Mouse (Mus musculus): Measurements from ENCODE around the gene Vwa5b1. TPM values are rescaled to one million over a fixed set of nuclear protein-coding genes. Genes with fewer than 3 reads are reported as not detected.

Vwa5b1 gene
- total and polyA plus RNA-seq, 3 experiments, result not detected

DNA sequence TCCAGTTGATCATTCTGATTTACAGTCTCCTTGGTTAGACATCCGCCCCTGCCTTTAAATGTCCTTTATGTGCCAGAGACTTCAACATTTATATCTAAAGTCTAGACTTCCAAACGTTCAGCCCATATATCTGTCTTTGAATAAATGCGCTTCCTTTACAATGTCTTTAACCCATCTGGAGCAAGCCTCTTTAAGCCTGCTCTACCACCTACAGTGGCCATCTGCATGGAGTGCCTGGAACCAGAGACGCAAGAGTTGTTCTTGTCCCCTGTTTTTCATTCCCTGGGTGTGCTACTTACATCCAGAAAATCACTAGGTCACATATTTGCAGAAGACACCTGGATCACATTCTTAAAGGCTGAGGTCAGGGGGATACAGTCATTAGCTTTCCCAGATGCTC, 44.4 kb upstream of the Vwa5b1 start:
- Histone ChIP-seq H3K4me1 (ENCODE audit: control insufficient read depth in 1 of 2, insufficient read depth in 2 of 2, low read length in 2 of 2) (no peaks in the 10 kb centered on the region), H3K36me3 (ENCODE audit: control insufficient read depth in 1 of 2, insufficient read depth in 2 of 2, low read length in 2 of 2) (no peaks in the 10 kb centered on the region), H3K27ac (ENCODE audit: control insufficient read depth, low read depth, low read length) (no peak overlapping the region), H3K9ac (ENCODE audit: control insufficient read depth, low read depth, low read length, poor library complexity, severe bottlenecking) (no peak overlapping the region), H3K4me3 (ENCODE audit: control insufficient read depth in 1 of 2, insufficient read depth in 1 of 2, low read depth in 2 of 2, low read length in 2 of 2) (no peak overlapping the region), H3K27me3 (ENCODE audit: control insufficient read depth in 1 of 2, insufficient read depth in 2 of 2, low read length in 2 of 2) (no peaks in the 10 kb centered on the region), H3K79me2 (ENCODE audit: control insufficient read depth, insufficient read depth, low read length, poor library complexity) (no peaks in the 10 kb centered on the region), H3K9me3 (replicated peaks; ENCODE audit: insufficient read depth, low read length) (no peaks in the 10 kb centered on the region)
- TF ChIP-seq USF2 (IDR thresholded peaks at IDR 0.05; ENCODE audit: borderline replicate concordance in 1 of 2, insufficient read depth in 1 of 2, low read depth in 1 of 2, low read length in 2 of 2), result no peak
- no peak for TF ChIP-seq TCF12 (IDR thresholded peaks at IDR 0.05; ENCODE audit: low read depth, low read length)
- TF ChIP-seq EP300 (IDR thresholded peaks at IDR 0.05; ENCODE audit: low read depth in 1 of 2, low read length in 2 of 2), result no peak
- no peak for TF ChIP-seq ZKSCAN1 (IDR thresholded peaks at IDR 0.05; ENCODE audit: low read depth, low read length)
- no peak for TF ChIP-seq ZNF384 (IDR thresholded peaks at IDR 0.05; ENCODE audit: low read depth, low read length)
- no peak for TF ChIP-seq ZC3H11A (IDR thresholded peaks at IDR 0.05; ENCODE audit: low read depth, low read length)
- TF ChIP-seq KAT2A (conservative IDR thresholded peaks at IDR 0.05; ENCODE audit: low read depth, low read length), result no peak
- no peak for TF ChIP-seq E2F4 (IDR thresholded peaks at IDR 0.05; ENCODE audit: borderline replicate concordance, low read depth, low read length)
- TF ChIP-seq POLR2A (IDR thresholded peaks at IDR 0.05; ENCODE audit: control insufficient read depth in 1 of 2, insufficient read depth in 1 of 2, low read depth in 1 of 2, low read length in 2 of 2, poor library complexity in 1 of 2), result no peak
- TF ChIP-seq MEF2A (IDR thresholded peaks at IDR 0.05; ENCODE audit: extremely low read depth, insufficient replicate concordance, low read depth, low read length, poor library complexity, severe bottlenecking), result no peak
- TF ChIP-seq USF1 (IDR thresholded peaks at IDR 0.05; ENCODE audit: low read depth, low read length), result no peak
- no peak for DNase-seq (ENCODE audit: low read depth, low spot score)

GRCm38 (mm10) chr4:138677579-138677978, 41.9 kb upstream of the Vwa5b1 start:
- H3K27me3 ChIP-seq (ENCODE audit: control insufficient read depth in 1 of 2, insufficient read depth in 2 of 2, low read length in 2 of 2), result no peaks in the 10 kb centered on the region
- H3K4me3 ChIP-seq (ENCODE audit: control insufficient read depth in 1 of 2, insufficient read depth in 1 of 2, low read depth in 2 of 2, low read length in 2 of 2), result no peak overlapping the region
- no peak overlapping the region for H3K9ac ChIP-seq (ENCODE audit: control insufficient read depth, low read depth, low read length, poor library complexity, severe bottlenecking)
- H3K27ac ChIP-seq (ENCODE audit: control insufficient read depth, low read depth, low read length), result no peak overlapping the region
- no peaks in the 10 kb centered on the region for H3K4me1 ChIP-seq (ENCODE audit: control insufficient read depth in 1 of 2, insufficient read depth in 2 of 2, low read length in 2 of 2)
- H3K79me2 ChIP-seq (ENCODE audit: control insufficient read depth, insufficient read depth, low read length, poor library complexity), result no peaks in the 10 kb centered on the region
- no peaks in the 10 kb centered on the region for H3K9me3 ChIP-seq (replicated peaks; ENCODE audit: insufficient read depth, low read length)
- no peak for DNase-seq (ENCODE audit: low read depth, low spot score)
- no peaks in the 10 kb centered on the region for H3K36me3 ChIP-seq (ENCODE audit: control insufficient read depth in 1 of 2, insufficient read depth in 2 of 2, low read length in 2 of 2)
- no peak for TF ChIP-seq CHD2 (IDR thresholded peaks at IDR 0.05; ENCODE audit: low read length)
- TF ChIP-seq ZNF384 (IDR thresholded peaks at IDR 0.05; ENCODE audit: low read depth, low read length), result no peak

- H3K79me2 ChIP-seq (ENCODE audit: control insufficient read depth, insufficient read depth, low read length, poor library complexity), result no peaks in the 10 kb centered on the region
- no peak overlapping the region for H3K4me3 ChIP-seq (ENCODE audit: control insufficient read depth in 1 of 2, insufficient read depth in 1 of 2, low read depth in 2 of 2, low read length in 2 of 2)
- no peak overlapping the region for H3K27ac ChIP-seq (ENCODE audit: control insufficient read depth, low read depth, low read length)
- no peaks in the 10 kb centered on the region for H3K9me3 ChIP-seq (replicated peaks; ENCODE audit: insufficient read depth, low read length)
- TF ChIP-seq KAT2A (conservative IDR thresholded peaks at IDR 0.05; ENCODE audit: low read depth, low read length) (no peak), TBP (IDR thresholded peaks at IDR 0.05; ENCODE audit: low read depth, low read length) (no peak), NELFE (IDR thresholded peaks at IDR 0.05; ENCODE audit: low read depth, low read length) (no peak), MAFK (IDR thresholded peaks at IDR 0.05; ENCODE audit: borderline replicate concordance, low read depth, low read length) (no peak), RCOR1 (IDR thresholded peaks at IDR 0.05; ENCODE audit: low read depth, low read length) (no peak), POLR2A (IDR thresholded peaks at IDR 0.05; ENCODE audit: control insufficient read depth in 1 of 2, insufficient read depth in 1 of 2, low read depth in 1 of 2, low read length in 2 of 2, poor library complexity in 1 of 2) (no peak), POLR2AphosphoS5 (IDR thresholded peaks at IDR 0.05; ENCODE audit: borderline replicate concordance, low read depth, low read length) (no peak), ETS1 (IDR thresholded peaks at IDR 0.05; ENCODE audit: low read depth, low read length) (no peak), RAD21 (IDR thresholded peaks at IDR 0.05; ENCODE audit: low read depth, low read length) (no peak), MAX (IDR thresholded peaks at IDR 0.05; ENCODE audit: low read length) (no peak)
- no peaks in the 10 kb centered on the region for H3K27me3 ChIP-seq (ENCODE audit: control insufficient read depth in 1 of 2, insufficient read depth in 2 of 2, low read length in 2 of 2)
- peak; percentile 10 for DNase-seq (ENCODE audit: low read depth, low spot score)
- H3K9ac ChIP-seq (ENCODE audit: control insufficient read depth, low read depth, low read length, poor library complexity, severe bottlenecking), result no peak overlapping the region
- H3K4me1 ChIP-seq (ENCODE audit: control insufficient read depth in 1 of 2, insufficient read depth in 2 of 2, low read length in 2 of 2), result no peaks in the 10 kb centered on the region
- no peaks in the 10 kb centered on the region for H3K36me3 ChIP-seq (ENCODE audit: control insufficient read depth in 1 of 2, insufficient read depth in 2 of 2, low read length in 2 of 2)
Measured at GRCm38 (mm10) chr4:138676480-138676879, 40.8 kb upstream of the Vwa5b1 start.

Data from MEL (cell line).